Mouse (Mus musculus) 3T3-L1 (cell line): ENCODE results near the gene Tigar.
A peak's percentile ranks its signal among the peaks of the same experiment; 100 is the strongest.

Experiments used
- DNase-seq: peaks from one replicate; pipeline ENCODE4 v3.0.0-alpha.2; 2015; ENCODE audit warnings: low read depth, low spot score

Gene Tigar

GRCm38 (mm10) chr6:127142154-127143123, 33.1 kb upstream of the Tigar start:
- DNase-seq = peak; percentile 88

DNA sequence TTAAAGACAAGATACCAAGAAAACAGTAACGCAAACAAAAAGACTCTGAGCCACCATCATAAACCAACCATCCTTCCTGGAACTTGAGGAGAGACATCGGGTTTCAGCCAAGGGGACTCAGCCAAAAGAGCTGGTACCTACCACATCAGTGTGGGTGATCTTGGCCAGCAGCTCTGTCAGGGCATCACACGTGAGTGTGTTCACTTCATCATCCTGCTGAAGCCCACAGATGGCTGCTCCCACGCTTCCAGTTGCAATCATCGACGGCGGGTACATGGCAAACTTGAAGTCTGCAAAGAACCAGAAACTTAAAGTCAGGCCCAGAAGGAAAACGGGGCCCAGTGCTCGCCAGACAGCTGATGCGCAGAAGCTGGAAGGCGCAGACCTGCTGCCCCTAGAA, 29.6 kb upstream of the Tigar start:
- no peak for DNase-seq

DNA sequence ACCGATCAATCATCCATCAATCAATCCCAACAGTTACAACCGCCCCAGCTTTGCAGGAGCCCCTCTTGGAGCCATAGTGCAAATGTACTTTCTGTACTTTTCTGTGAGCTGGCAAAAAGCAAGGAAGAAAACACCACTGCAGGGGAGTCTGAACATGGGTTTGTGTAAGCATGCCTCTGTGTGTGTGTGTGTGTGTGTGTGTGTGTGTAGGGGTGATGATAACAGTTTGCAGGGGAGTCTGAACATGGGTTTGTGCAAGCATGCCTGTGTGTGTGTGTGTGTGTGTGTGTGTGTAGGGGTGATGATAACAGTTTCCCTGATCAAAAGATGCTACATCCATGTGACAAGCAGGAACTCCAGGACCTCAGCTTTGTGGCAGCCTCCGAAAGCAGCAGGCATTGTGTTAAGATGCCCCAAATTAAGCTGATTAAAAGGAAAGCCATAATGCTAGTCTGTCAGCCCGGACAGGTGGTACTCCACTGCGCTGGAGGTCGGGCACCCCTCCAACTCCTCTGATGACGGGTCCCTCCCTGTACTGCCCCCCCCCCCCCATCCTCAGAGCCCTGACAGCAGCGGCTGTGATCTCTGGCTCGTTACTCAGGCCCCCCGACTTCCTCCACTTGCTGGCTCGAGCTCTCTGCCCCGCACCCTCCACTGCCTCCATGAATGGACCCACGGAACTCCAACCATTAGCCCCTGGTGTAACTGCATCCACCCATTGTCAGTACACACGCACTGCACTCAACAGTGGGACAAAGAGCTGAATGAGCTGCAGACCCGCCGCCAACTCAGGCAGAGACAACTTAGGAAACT, 24.3 kb upstream of the Tigar start:
- no peak for DNase-seq

DNA sequence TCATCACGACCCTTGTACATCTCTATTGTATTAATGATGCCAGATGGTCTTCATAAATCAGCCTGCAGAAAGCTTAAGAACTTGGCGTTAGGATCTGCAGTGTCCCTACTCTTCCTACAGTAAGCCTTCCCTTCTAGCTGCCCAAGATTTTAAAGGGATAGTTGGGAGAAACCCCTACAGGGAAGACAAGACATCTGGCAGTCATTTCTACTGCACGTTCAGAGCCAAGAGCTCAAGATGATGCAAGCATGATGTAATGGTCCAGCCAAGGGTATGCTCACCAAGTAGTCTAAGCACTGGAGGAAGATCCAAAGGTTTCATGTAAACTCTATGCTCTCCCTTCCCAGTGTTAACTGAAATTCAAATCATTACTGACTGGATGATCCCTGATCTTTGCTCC, 23.4 kb upstream of the Tigar start:
- peak; percentile 83 for DNase-seq

GRCm38 (mm10) chr6:127131946-127132345, 22.6 kb upstream of the Tigar start:
- DNase-seq = no peak

DNA sequence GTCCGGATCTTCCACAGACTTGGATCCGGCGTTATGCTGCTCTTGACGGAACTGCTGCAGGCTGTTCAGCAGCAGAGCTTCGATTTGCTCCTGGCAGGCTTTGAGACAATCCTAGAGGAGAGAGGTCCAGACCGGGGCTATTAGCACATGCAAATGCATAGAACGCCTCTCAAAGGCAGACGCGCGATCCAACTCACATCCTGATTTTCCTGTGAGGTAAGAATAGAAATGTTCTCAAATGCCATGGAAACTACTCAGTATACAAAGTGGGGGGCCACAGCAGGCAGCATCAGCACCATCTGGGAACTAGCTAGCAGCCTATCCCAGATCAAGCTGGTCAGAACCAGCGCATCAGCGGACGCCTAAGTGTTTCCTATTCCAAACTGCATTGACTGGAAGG, 21.0 kb upstream of the Tigar start:
- DNase-seq = no peak

DNA sequence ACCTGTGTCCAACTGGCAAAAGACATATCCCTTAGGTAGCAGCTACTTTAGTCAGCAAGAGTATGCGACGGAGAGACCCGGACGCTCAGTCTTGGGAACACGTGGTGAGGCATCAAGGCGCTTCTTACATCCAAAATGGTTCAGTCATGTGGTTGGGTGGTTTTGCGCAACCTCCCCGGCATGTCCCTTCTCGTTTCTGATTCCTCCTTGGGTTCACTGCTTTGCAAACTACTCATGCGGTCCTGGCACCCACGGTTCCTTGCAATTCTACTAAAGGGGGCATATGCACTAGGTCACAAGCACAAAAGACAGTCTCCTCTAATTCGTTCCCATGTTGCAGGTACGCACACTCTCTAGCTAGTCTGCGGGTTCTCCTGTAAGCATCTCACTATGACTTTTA, 20.3 kb upstream of the Tigar start:
- DNase-seq = no peak

- no peak for DNase-seq
Observed at GRCm38 (mm10) chr6:127123506-127123905, 14.1 kb upstream of the Tigar start.

DNA sequence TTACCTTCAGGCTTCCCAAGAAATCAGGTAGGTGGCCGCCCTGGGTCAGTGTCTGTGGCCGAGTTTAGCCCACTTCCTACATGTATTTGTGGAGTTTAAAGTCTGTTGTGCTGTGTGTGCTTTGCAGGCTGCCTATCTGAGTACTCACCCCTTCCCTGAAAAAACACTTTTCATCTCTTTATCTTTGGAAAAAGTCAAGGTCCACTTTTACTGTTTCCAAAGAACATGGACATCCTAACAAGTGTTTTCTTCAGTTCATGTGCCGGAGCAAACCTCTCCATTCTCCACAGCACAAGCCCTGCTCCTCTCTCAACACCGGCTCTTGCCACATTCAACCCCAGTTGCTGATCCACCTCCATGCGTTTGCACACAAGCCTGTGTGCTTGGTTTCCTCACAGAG, 13.6 kb upstream of the Tigar start:
- DNase-seq = no peak

GRCm38 (mm10) chr6:127122221-127122806, 13.0 kb upstream of the Tigar start:
- DNase-seq = peak; percentile 54

- no peak for DNase-seq
Observed at GRCm38 (mm10) chr6:127114753-127115456, 5.5 kb upstream of the Tigar start.

- DNase-seq = peak; percentile 10
Observed at GRCm38 (mm10) chr6:127108368-127109060, 843 bp downstream of the Tigar start.

DNA sequence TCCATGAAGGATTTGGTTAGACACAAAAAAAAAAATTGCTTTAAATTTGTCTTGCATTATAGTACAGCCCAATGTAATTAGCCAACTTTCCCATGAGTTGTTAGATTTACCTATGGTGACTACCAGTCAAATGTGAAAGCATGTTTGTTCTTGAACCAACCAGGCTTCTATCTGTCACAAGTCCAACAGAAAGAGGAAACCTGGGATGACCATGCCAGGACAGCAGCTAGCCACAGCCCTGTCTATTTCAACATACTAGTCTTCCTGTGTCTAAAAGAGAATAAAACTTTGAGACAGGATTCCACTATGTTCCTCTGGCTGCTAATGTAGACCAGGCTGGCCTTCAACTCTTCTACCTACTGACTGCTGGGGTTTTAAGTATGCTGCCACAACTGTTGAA, 1.9 kb downstream of the Tigar start:
- DNase-seq = no peak

DNA sequence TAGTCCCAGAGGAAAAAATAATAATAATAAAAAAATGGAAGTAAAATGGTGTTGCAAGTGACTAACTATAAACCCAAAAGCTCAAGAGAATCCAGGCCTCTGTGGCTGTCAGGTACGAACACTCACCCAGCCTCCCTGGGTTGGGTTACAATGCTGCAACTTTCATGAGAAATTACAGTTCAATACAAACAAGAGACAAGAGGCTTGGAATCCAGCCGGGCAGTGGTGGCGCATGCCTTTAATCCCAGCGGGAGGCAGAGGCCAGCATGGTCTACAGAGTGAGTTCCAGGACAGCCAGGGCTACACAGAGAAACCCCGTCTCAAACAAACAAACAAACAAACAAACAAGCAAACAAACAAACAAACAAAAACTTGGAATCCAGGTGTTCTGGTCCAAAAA, 2.6 kb downstream of the Tigar start:
- no peak for DNase-seq

GRCm38 (mm10) chr6:127106189-127106588, 3.2 kb downstream of the Tigar start:
- DNase-seq = no peak

GRCm38 (mm10) chr6:127105107-127105506, 4.2 kb downstream of the Tigar start:
- peak; percentile 71 for DNase-seq

DNA sequence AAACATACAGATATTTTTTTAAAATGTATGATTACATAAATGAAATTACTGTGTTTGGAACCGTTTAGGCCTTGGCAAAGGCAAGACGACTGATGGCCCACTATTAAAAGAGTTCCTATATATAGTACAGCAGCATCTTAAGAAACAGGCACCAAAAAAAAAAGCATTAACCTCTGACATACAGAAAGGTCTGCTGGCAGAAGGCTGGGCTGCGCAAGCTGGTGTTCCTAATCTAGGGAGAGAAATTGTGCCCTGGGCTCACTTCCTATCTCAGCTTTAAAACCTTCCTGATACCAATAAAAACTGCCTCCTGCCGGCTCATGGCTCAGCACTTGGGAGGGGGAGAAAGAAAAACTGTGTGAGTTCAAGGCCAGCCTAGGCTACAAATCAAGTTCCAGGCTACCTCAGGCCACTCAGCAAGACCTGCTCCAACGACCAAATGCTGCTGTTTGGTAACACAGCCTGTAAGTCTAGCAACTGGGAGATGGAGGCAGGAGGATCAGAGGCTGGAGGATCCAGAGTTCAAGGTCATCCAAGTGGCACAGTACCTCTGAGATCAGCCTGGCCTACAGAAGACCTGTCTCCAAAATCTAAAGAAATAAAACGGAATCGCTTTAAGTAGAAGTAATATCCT, 4.8 kb downstream of the Tigar start:
- no peak for DNase-seq

DNA sequence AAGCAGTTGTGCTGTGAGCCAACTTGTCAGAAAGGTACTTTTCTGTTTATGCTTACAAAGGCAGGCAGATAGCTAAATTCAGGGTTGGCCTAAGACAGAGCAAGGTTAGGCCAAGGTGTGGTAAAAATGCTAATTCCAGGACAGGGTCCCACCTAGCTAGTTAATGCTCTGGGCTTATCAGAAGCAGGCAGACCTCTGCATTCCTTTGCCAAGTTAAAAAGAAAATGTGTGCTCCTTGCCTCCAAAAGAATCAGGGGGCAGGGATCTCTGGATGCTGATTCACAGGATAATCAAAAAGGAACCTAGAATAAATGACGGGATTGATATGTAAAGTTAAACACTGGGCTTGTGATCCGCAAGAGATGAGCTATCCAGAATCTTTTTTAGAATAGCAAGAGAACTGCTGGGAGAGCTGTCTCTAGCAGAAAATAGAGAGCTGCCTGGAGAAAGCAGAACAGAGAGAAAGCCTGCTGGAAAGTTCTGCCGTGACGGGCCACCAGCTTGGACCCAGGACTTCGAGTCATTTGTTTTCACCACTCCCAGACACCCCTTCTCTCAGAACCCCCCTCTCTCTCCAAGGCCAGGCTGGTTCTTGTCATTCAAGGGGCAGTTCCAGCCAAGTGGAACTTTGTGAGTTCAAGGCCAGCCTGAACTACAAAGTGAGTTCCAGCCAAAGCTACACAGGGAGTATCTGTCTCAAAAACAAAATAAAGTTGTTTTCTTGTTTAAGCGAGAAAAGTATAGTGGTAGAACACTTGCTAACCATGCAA, 5.7 kb downstream of the Tigar start:
- DNase-seq = no peak

DNA sequence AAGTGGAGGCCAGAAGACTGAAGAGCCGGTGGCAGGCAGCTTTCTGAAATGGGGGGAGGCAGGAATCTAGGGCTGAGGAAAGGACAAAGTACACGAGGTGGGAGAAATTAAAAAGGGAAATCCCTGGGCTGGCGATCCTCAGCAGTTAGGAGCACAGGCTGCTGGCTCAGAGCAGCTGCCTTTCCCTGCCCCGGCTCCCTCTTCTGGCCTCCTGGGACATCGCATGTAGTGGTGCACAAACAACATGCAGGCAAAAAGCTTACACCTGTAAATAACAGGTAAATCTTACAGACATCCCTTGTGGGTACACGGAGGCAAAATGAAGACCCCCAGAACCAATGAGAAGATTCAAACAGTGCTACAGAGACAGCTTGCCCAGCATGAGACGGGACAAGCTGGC, 14.8 kb downstream of the Tigar start:
- peak; percentile 56 for DNase-seq

DNA sequence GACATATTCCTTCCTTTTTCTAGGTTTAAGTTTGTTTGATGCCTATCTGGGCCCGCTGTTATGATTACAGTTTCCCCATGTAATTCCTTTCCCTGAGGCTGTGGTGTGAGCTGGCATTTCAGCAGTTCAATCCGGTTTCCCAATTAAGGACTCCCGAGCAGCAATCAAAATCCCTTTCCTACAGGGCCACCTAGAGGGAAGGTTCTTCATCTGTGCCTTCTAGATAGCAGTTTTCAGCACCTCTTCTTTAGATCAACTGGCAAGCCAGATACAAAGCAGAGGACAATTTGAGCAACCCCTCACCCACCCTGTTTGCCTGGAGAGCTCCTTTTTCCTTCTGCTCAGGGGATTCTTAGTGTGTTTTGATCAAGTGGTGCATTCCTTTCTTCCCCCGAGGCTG, 22.6 kb downstream of the Tigar start:
- DNase-seq = peak; percentile 89
